Mouse (Mus musculus): ENCODE data around the gene Cryzl1. TPM values are rescaled to one million over a fixed set of nuclear protein-coding genes. Genes with fewer than 3 reads are reported as not detected.

Cryzl1 gene
- polyA plus RNA-seq, 1 experiment: 42.5 TPM

DNA sequence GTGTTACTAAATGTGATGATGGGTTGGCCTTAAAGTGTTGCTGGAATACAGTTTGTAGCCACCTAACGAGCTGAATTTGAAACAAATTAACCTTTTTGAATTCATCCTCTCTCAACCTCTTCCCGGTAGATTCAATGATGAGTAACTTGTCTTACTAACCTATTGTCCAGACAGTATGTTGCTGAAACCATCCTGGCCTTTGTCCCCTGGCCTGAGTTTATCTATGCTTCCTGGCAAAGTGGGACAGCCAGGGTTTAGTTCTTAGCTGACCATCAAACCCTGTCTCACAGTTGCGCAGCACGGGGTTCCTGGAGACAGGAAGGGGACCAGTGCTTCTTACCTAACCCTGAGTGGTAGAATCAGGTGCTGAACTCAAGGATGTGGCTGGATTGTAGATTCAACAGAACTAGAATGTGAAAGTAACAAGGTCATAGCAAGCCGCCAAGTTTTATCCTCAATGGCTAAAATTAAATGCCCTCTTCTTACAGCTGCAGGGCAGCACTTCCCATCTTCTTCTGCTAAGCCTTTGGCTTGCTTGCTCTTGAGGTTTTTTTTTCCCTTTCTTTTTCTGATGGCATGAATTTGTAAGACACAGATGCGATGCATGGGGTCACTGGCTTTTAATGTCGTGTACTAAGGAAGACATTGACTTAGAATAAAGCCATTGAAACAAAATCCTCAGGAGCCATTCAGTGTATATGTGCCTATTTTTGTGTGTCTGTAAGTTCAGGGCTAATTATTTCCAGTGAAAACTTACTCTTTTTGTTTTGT lies 7.5 kb upstream of the Cryzl1 start:
- H3K4me1 ChIP-seq (ENCODE audit: control insufficient read depth, insufficient read depth, low read length): no peaks in the 10 kb centered on the region; the same call in 1 of the 2 replicates
- 52% methylated on average over 7 of the region's 7 CpGs for WGBS
- no peak overlapping the region for H3K27ac ChIP-seq (ENCODE audit: control insufficient read depth, insufficient read depth, low read depth, low read length, poor library complexity)
- no peak overlapping the region for H3K4me3 ChIP-seq (replicated peaks; ENCODE audit: control insufficient read depth, low read depth, low read length)
- TF ChIP-seq POLR2A (IDR thresholded peaks at IDR 0.05; ENCODE audit: borderline replicate concordance, control insufficient read depth, low read depth, low read length) (no peak), CTCF (IDR thresholded peaks at IDR 0.05; ENCODE audit: control insufficient read depth, insufficient read depth, low read length) (no peak)

DNA sequence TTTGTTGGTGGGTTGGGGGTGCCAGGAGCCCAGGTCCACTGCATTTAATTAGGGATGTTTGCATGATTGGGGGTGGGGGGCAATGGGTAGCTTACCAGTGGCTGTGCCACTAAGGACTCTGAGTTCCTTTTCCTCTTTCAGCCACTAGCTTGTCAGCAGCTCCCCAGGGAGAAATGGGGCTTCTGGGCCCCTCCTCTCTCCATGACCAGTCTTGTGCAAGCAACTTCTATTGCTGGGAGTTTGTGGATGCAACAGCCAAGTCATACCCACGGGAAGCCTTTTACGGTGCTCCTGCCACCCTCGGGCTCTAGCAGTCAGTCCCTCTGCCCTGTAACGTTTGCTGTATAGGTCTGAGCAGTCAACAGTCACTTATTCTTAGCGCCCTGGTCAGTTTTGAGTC lies 6.0 kb upstream of the Cryzl1 start:
- Histone ChIP-seq H3K4me1 (ENCODE audit: control insufficient read depth, insufficient read depth, low read length) (no peaks in the 10 kb centered on the region), H3K4me3 (replicated peaks; ENCODE audit: control insufficient read depth, low read depth, low read length) (no peak overlapping the region), H3K27ac (ENCODE audit: control insufficient read depth, insufficient read depth, low read depth, low read length, poor library complexity) (no peak overlapping the region)
- WGBS: 25% methylated on average over 5 of the region's 5 CpGs
- TF ChIP-seq POLR2A (IDR thresholded peaks at IDR 0.05; ENCODE audit: borderline replicate concordance, control insufficient read depth, low read depth, low read length) (no peak), CTCF (IDR thresholded peaks at IDR 0.05; ENCODE audit: control insufficient read depth, insufficient read depth, low read length) (no peak)

DNA sequence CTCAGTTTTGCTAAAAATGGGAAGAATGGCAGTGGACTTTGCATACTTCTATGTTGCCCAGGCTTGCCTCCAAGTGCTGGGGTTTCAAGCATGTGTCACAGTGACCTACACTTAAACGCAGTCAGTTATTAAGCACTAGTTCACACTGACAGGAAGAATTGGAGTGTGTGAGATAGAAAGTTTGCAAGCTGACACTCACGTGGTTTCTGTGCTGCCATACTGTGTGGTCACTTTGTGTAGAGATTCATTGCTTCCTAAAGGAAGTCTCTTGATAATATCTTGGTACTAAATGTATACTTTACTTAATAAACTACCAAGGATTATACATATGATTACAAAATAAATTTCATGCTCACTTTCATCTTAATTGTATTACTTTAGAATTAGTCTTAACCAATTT lies 4.0 kb upstream of the Cryzl1 start:
- H3K4me1 ChIP-seq (ENCODE audit: control insufficient read depth, insufficient read depth, low read length): no peaks in the 10 kb centered on the region
- no peak overlapping the region for H3K27ac ChIP-seq (ENCODE audit: control insufficient read depth, insufficient read depth, low read depth, low read length, poor library complexity)
- no peak overlapping the region for H3K4me3 ChIP-seq (replicated peaks; ENCODE audit: control insufficient read depth, low read depth, low read length)
- TF ChIP-seq CTCF (IDR thresholded peaks at IDR 0.05; ENCODE audit: control insufficient read depth, insufficient read depth, low read length): no peak
- no peak for TF ChIP-seq POLR2A (IDR thresholded peaks at IDR 0.05; ENCODE audit: borderline replicate concordance, control insufficient read depth, low read depth, low read length)
- WGBS: 15% methylated on average over 2 of the region's 2 CpGs

DNA sequence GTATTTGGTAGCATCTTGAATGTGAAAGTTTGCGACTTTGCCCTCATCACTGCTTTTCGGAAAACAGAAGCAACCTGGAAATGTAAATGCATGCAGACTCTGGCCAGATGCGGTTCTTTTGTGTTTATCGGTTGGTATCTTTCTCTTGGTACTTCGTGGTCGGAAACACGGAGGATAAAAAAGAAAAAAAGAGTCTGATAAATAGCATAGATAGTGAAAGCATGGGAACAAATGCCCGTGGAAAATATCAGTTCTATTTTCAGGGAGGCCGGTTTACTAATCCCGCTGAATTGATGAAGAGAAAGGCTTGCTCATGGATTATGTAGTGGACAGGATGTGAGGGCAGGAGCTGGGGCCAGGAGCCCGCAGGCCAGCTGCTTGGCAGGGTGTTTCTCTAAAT lies 1.7 kb upstream of the Cryzl1 start:
- Histone ChIP-seq H3K4me3 (replicated peaks; ENCODE audit: control insufficient read depth, low read depth, low read length) (no peak overlapping the region), H3K27ac (ENCODE audit: control insufficient read depth, insufficient read depth, low read depth, low read length, poor library complexity) (no peak overlapping the region), H3K4me1 (ENCODE audit: control insufficient read depth, insufficient read depth, low read length) (peaks cover 2% of the 10 kb centered on the region)
- TF ChIP-seq CTCF (IDR thresholded peaks at IDR 0.05; ENCODE audit: control insufficient read depth, insufficient read depth, low read length) (no peak), POLR2A (IDR thresholded peaks at IDR 0.05; ENCODE audit: borderline replicate concordance, control insufficient read depth, low read depth, low read length) (no peak)
- 5% methylated on average over 11 of the region's 11 CpGs for WGBS

DNA sequence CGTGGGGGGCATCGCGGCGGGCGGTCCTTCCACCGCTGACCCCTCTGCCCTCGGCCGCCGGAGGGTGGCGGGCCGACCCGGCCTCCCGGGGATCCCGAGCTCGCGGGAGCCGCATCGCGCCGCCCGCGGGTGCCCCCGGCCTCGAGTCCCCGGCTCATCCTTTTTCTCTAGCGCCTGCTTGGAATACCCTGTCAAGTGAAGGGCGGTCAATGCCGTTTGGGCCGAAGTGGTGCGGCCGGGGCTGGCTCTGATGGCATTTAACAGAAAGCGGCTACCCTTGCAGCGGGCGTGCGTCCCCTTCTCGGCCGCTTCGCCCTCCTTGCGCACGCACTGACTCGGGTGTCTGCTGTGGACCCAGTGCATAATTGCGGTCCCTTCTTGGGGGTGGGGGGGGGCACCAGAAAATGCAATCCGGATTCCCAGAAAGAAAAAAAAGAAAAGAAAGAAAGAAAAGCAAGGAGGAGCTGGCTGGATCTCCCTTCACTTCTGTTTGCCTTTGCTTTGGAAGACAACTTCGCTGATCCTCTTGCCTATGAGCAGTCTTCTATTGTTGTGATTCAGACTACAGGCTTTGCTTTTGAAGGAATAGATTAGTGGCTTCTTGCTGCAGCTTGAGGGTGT lies 1.2 kb upstream of the Cryzl1 start:
- Histone ChIP-seq H3K27ac (ENCODE audit: control insufficient read depth, insufficient read depth, low read depth, low read length, poor library complexity) (no peak overlapping the region; the same call in 1 of the 2 replicates), H3K4me1 (ENCODE audit: control insufficient read depth, insufficient read depth, low read length) (peaks cover 2% of the 10 kb centered on the region), H3K4me3 (replicated peaks; ENCODE audit: control insufficient read depth, low read depth, low read length) (peak overlapping the region; percentile 81)
- under 1% methylated on average over 39 of the region's 44 CpGs for WGBS
- TF ChIP-seq POLR2A (IDR thresholded peaks at IDR 0.05; ENCODE audit: borderline replicate concordance, control insufficient read depth, low read depth, low read length) (no peak), CTCF (IDR thresholded peaks at IDR 0.05; ENCODE audit: control insufficient read depth, insufficient read depth, low read length) (no peak)

GRCm38 (mm10) chr16:91729066-91729482 lies 299 bp upstream of the Cryzl1 start, which contains the start of gene Itsn1:
Itsn1 (plus strand) TSS chr16:91729281.
- peaks cover 2% of the 10 kb centered on the region for H3K4me1 ChIP-seq (ENCODE audit: control insufficient read depth, insufficient read depth, low read length)
- peak; percentile 74; the same call in 1 of the 2 replicates for TF ChIP-seq POLR2A (IDR thresholded peaks at IDR 0.05; ENCODE audit: borderline replicate concordance, control insufficient read depth, low read depth, low read length)
- TF ChIP-seq CTCF (IDR thresholded peaks at IDR 0.05; ENCODE audit: control insufficient read depth, insufficient read depth, low read length): no peak
- WGBS: 0% methylated on average over 33 of the region's 33 CpGs

GRCm38 (mm10) chr16:91727433-91727832 lies 1.3 kb downstream of the Cryzl1 start:
- H3K4me3 ChIP-seq (replicated peaks; ENCODE audit: control insufficient read depth, low read depth, low read length): peak overlapping the region; percentile 34
- H3K27ac ChIP-seq (ENCODE audit: control insufficient read depth, insufficient read depth, low read depth, low read length, poor library complexity): peak overlapping the region; percentile 49; the same call in 1 of the 2 replicates
- peaks cover 2% of the 10 kb centered on the region for H3K4me1 ChIP-seq (ENCODE audit: control insufficient read depth, insufficient read depth, low read length)
- TF ChIP-seq CTCF (IDR thresholded peaks at IDR 0.05; ENCODE audit: control insufficient read depth, insufficient read depth, low read length) (no peak), POLR2A (IDR thresholded peaks at IDR 0.05; ENCODE audit: borderline replicate concordance, control insufficient read depth, low read depth, low read length) (no peak)
- WGBS: 44% methylated on average over 15 of the region's 15 CpGs

More at GRCm38 (mm10) chr16:91729066-91729482, 299 bp upstream of the Cryzl1 start, which contains the start of gene Itsn1:
- peak within 1 kb of the TSS; percentile 79 for H3K27ac ChIP-seq (ENCODE audit: control insufficient read depth, insufficient read depth, low read depth, low read length, poor library complexity)
- H3K4me3 ChIP-seq (replicated peaks; ENCODE audit: control insufficient read depth, low read depth, low read length): peak within 1 kb of the TSS; percentile 81

DNA sequence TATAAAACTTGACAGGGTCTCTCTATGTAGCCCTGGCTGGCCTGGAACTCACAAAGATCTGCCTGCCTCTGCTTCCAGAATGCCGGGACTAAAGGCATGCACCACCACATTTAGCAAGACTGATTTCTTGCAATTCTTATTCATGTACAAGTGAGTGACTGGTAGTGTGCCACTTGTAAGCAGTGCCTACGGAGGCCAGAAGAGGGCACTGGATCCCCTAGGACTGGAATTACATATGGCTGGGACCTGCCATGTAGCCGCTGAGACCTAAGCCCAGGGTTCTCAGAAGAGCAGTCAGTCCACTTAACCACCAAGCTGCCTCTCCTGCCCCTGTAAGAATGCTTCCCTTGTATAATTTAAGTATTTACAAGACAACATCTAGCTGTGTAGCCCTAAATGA lies 4.5 kb downstream of the Cryzl1 start:
- TF ChIP-seq CTCF (IDR thresholded peaks at IDR 0.05; ENCODE audit: control insufficient read depth, insufficient read depth, low read length) (peak; percentile 83), POLR2A (IDR thresholded peaks at IDR 0.05; ENCODE audit: borderline replicate concordance, control insufficient read depth, low read depth, low read length) (no peak)
- 41% methylated on average over 3 of the region's 3 CpGs for WGBS
- no peak overlapping the region for H3K27ac ChIP-seq (ENCODE audit: control insufficient read depth, insufficient read depth, low read depth, low read length, poor library complexity)
- no peak overlapping the region for H3K4me3 ChIP-seq (replicated peaks; ENCODE audit: control insufficient read depth, low read depth, low read length)
- peaks cover 2% of the 10 kb centered on the region for H3K4me1 ChIP-seq (ENCODE audit: control insufficient read depth, insufficient read depth, low read length)
